Mouse (Mus musculus): ENCODE measurements around the gene Syngr4.
"Not testable (repeated sequence)": the region's sequence is repeated elsewhere in the genome, so short reads cannot be mapped to it uniquely, and the experiment has no call there.

The Syngr4 gene

GRCm38 (mm10) chr7:45916056-45917003 is 19.8 kb upstream of the Syngr4 start:
- DNase-seq (ENCODE audit: low spot score) = peak; percentile 73

- no peak for DNase-seq (ENCODE audit: low spot score)
These were observed 18.5 kb upstream of the Syngr4 start for GRCm38 (mm10) chr7:45915011-45915410.

GRCm38 (mm10) chr7:45914067-45914466 is 17.6 kb upstream of the Syngr4 start:
- no peak for DNase-seq (ENCODE audit: low spot score)

GRCm38 (mm10) chr7:45909145-45909544 is 12.6 kb upstream of the Syngr4 start:
- no peak for DNase-seq (ENCODE audit: low spot score)

- no peak for DNase-seq (ENCODE audit: low spot score)
These were observed 11.9 kb upstream of the Syngr4 start for GRCm38 (mm10) chr7:45908384-45908783.

- DNase-seq (ENCODE audit: low spot score) = no peak
These were observed 10.1 kb upstream of the Syngr4 start for GRCm38 (mm10) chr7:45906622-45907021.

GRCm38 (mm10) chr7:45902481-45903002 is 6.0 kb upstream of the Syngr4 start:
- no peak for DNase-seq (ENCODE audit: low spot score)

GRCm38 (mm10) chr7:45901562-45901961 is 5.0 kb upstream of the Syngr4 start:
- no peak for DNase-seq (ENCODE audit: low spot score)

GRCm38 (mm10) chr7:45898125-45898524 is 1.6 kb upstream of the Syngr4 start:
- not testable (repeated sequence) for DNase-seq (ENCODE audit: low spot score)

- peak; percentile 51 for DNase-seq (ENCODE audit: low spot score)
These were observed 794 bp upstream of the Syngr4 start for GRCm38 (mm10) chr7:45897258-45897757.

GRCm38 (mm10) chr7:45895931-45896516 is 490 bp downstream of the Syngr4 start:
- DNase-seq (ENCODE audit: low spot score) = no peak

GRCm38 (mm10) chr7:45892651-45893050 is 3.9 kb downstream of the Syngr4 start:
- no peak for DNase-seq (ENCODE audit: low spot score)

- DNase-seq (ENCODE audit: low spot score) = no peak
These were observed 9.3 kb downstream of the Syngr4 start for GRCm38 (mm10) chr7:45887246-45887645.

GRCm38 (mm10) chr7:45881011-45881410 is 15.5 kb downstream of the Syngr4 start:
- DNase-seq (ENCODE audit: low spot score) = no peak

- no peak for DNase-seq (ENCODE audit: low spot score)
These were observed 16.0 kb downstream of the Syngr4 start for GRCm38 (mm10) chr7:45880531-45880930.

GRCm38 (mm10) chr7:45878278-45878677 is 18.2 kb downstream of the Syngr4 start, which contains the start of gene Grin2d:
TSS of gene Grin2d (minus strand) at chr7:45878378.
- DNase-seq (ENCODE audit: low spot score) = not testable (repeated sequence)

GRCm38 (mm10) chr7:45876895-45877294 is 19.6 kb downstream of the Syngr4 start:
- DNase-seq (ENCODE audit: low spot score) = no peak

- peak; percentile 48 for DNase-seq (ENCODE audit: low spot score)
These were observed 23.2 kb downstream of the Syngr4 start for GRCm38 (mm10) chr7:45873061-45873947.

GRCm38 (mm10) chr7:45872624-45873023 is 23.9 kb downstream of the Syngr4 start, which contains the start of gene Kdelr1:
TSS of gene Kdelr1 (plus strand) at chr7:45872772.
- DNase-seq (ENCODE audit: low spot score) = peak; percentile 88

- no peak for DNase-seq (ENCODE audit: low spot score)
These were observed 26.0 kb downstream of the Syngr4 start for GRCm38 (mm10) chr7:45870282-45871058.

GRCm38 (mm10) chr7:45869787-45870186 is 26.7 kb downstream of the Syngr4 start:
- DNase-seq (ENCODE audit: low spot score) = no peak
